Mouse (Mus musculus) heart, embryonic 15.5 days (tissue): ENCODE data around the gene Gpr65. TPM values are rescaled to one million over a fixed set of nuclear protein-coding genes. Genes with fewer than 3 reads are reported as not detected.
"Not testable (repeated sequence)": the region's sequence is repeated elsewhere in the genome, so short reads cannot be mapped to it uniquely, and the experiment has no call there.

Experiments used
- ATAC-seq: fragments of 200-750 bp; cut with Nextera tagmentation; replicated peaks from 2 replicates; pipeline ENCODE4 v1.8.0; 2017; ENCODE audit warnings: low read depth, moderate TSS enrichment; ENCODE audit not compliant: insufficient number of reproducible peaks, insufficient read depth, low FRiP score
- H3K27ac ChIP-seq: fragments of 300-500 bp; sonication (generic); 2 replicates; pipeline ENCODE4 v1.5.1; 2015; ENCODE audit warnings: mild to moderate bottlenecking, inconsistent platforms
- H3K27me3 ChIP-seq: fragments of 300-500 bp; sonication (generic); 2 replicates; pipeline ENCODE4 v1.6.1; 2015; ENCODE audit warnings: inconsistent platforms
- H3K36me3 ChIP-seq: fragments of 300-500 bp; sonication (generic); 2 replicates; pipeline ENCODE4 v1.6.1; 2015; ENCODE audit warnings: mild to moderate bottlenecking, inconsistent platforms
- H3K4me1 ChIP-seq: fragments of 300-500 bp; sonication (generic); replicated peaks from 2 replicates; pipeline ENCODE4 v1.6.1; 2015; ENCODE audit warnings: inconsistent platforms
- H3K4me2 ChIP-seq: fragments of 300-500 bp; sonication (generic); 2 replicates; pipeline ENCODE4 v1.6.1; 2015; ENCODE audit warnings: inconsistent platforms, mild to moderate bottlenecking, moderate library complexity
- H3K4me3 ChIP-seq: fragments of 300-500 bp; sonication (generic); 2 replicates; pipeline ENCODE4 v1.5.1; 2015; ENCODE audit warnings: mild to moderate bottlenecking, inconsistent platforms
- H3K9ac ChIP-seq: fragments of 300-500 bp; sonication (generic); 2 replicates; pipeline ENCODE4 v1.6.1; 2015; ENCODE audit warnings: mild to moderate bottlenecking, inconsistent platforms
- H3K9me3 ChIP-seq: fragments of 300-500 bp; sonication (generic); replicated peaks from 2 replicates; pipeline ENCODE4 v1.6.1; 2016; ENCODE audit warnings: inconsistent platforms
- WGBS: fragments of 180-500 bp; shearing (Covaris S2); methylation state at CpG from one replicate; pipeline ENCODE4 v1.1.7; 2015; ENCODE audit warnings: mixed read lengths; 5-methylcytosine and 5-hydroxymethylcytosine counted together
- polyA plus RNA-seq: library from polyadenylated mRNA; unstranded; fragments of >200 nt; fragmentation: Nextera tagmentation; extraction: Ambion mirVana; gene quantifications from 2 replicates; pipeline ENCODE4 v1.2.1, GENCODE M21; 2015

Gpr65 gene
- polyA plus RNA-seq, 1 experiment from 2014 or later = 1.4 TPM

DNA sequence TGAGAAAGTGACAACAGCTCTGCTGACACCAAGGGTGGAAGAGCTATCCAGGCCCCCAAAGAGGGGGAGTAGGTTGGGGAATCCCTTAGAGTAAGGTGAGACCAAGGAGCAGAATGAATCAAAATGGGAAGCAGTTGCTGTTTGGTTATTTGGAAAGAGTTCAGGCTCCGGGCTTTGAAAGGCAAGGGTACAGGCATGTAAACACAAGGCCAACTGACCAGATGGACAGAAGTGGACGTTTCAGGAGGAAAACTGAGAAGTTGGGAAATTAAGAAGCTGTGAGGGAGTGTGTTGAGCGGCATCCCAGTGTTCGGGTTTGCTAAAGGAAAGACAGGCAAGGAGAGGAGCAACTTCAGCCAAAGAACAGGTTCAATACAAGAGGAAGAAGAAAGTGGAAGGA is 54.0 kb downstream of the Gpr65 start:
- H3K4me3 ChIP-seq = no peak overlapping the region
- no peak overlapping the region for H3K9ac ChIP-seq
- no peak for ATAC-seq
- H3K36me3 ChIP-seq = no peaks in the 10 kb centered on the region
- no peak overlapping the region for H3K27ac ChIP-seq
- no peaks in the 10 kb centered on the region for H3K9me3 ChIP-seq
- no peaks in the 10 kb centered on the region for H3K27me3 ChIP-seq
- WGBS = 72% methylated on average over 4 of the region's 4 CpGs
- H3K4me1 ChIP-seq = no peaks in the 10 kb centered on the region
- no peak overlapping the region for H3K4me2 ChIP-seq

DNA sequence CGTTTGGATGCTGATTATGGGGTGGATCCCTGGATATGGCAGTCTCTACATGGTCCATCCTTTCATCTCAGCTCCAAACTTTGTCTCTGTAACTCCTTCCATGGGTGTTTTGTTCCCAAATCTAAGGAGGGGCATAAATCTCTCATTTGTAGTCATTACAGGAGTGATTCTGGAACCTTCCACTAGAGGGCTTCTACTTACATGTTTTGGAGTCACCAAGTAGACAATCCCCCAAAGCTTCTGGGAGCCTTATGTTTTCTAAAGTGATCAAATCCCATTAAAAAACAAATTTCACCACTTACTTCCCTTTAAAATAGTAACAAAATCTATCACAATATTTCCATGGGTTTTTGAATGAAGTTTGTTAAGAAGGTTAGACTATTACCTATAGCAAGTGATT is 55.7 kb downstream of the Gpr65 start:
- H3K9ac ChIP-seq, ATAC-seq, H3K27ac ChIP-seq, H3K4me2 ChIP-seq, H3K9me3 ChIP-seq, H3K4me1 ChIP-seq, H3K27me3 ChIP-seq, H3K36me3 ChIP-seq, H3K4me3 ChIP-seq: not testable (repeated sequence)
- WGBS = no CpG with 5 or more reads among the region's 1 CpGs

Other genes with a start within 250 kb of the Gpr65 start
- 4.7 and 6.2 TPM in 2 replicates for gene Galc, start 9.2 kb upstream of the Gpr65 start, polyA plus RNA-seq